Mouse (Mus musculus): ENCODE data around the gene Il15.

The Il15 gene

DNA sequence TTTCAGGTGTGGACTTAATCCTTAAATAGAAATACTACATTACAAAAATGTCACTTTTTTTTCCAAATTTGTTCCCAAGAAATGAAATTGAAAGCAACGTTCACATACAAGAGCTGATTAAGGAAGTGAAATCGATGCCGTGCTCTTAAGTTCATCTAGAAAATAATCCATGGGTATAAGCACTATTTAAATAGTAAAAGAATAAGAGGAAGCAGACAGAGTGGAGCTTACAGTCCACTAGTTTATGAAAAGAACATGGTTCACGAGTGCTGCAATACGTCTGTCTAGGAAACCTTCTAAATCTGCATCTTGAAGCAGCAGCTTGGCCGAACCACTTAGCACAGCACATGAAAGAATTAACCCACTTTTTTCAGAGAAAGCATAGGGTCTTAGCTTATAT is 32.4 kb downstream of the Il15 start:
- intact Hi-C loops (cut with DNase I) = loop anchor here (10.0 kb wide), 1 partner anchor 104 kb away; no protein-coding TSS in a partner anchor

DNA sequence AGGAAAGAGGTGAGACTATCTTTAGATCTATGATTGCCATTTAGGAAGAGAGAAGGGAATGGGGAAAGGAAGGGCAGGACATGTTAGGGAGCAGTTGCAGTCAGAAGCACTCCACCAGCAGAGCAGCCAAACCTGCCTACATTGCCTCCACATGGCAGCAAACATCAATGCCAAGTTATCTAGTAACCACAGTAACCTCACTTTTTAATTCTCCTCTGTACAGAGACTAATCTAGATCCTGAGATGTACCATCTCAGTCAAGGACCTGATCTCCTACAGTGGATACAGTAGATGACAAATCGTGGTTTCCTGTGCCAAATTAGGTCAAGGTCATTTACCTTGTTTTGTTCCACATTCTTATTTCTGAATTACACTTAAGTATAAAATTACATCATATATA is 42.0 kb downstream of the Il15 start:
- intact Hi-C loops (cut with DNase I) = no loop called here

- intact Hi-C loops (cut with DNase I) = no loop called here
These were observed 46.9 kb downstream of the Il15 start for GRCm38 (mm10) chr8:82356091-82356490.

- intact Hi-C loops (cut with DNase I) = loop anchor here (1.0 to 5.0 kb wide), 2 partner anchors 338 to 391 kb away; no protein-coding TSS in a partner anchor
These were observed 51.6 kb downstream of the Il15 start for GRCm38 (mm10) chr8:82351268-82351943.

DNA sequence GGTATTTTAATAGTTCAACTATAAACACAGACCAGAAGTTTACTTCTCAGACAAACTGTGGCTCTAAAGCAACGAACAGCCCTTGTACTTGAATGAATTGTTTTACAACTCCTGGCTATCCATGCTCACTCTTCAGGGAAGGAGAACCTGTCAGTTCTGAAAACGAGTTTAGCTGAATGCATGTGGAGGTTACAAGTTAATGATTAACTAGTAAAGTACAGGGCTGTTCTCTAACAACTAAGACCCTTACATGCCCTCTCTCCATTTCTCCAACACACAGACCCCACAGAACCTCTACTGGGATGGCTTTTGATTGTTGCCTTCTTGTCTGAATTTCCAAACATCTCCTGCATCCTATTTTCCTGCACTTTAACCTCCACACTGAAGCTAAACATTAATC is 53.7 kb downstream of the Il15 start:
- intact Hi-C loops (cut with DNase I) = no loop called here

DNA sequence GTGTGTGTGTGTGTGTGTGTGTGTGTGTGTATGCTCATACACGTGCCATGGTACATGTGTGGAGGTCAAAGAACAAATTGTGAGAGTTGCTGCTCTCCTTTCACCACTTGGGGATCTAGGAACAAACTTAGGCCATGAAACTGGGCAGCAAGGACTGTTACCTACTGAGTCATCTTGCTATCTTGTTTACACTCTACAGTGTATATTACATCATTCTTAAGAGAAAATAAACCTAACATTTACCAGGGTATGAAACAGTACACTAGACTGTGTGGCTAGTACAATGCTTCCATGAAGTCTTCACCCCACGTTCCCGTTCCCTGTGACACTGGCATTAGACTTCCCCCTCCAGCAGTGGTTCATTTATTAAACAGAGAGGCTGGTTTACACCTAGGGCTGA is 56.5 kb downstream of the Il15 start:
- intact Hi-C loops (cut with DNase I) = no loop called here

DNA sequence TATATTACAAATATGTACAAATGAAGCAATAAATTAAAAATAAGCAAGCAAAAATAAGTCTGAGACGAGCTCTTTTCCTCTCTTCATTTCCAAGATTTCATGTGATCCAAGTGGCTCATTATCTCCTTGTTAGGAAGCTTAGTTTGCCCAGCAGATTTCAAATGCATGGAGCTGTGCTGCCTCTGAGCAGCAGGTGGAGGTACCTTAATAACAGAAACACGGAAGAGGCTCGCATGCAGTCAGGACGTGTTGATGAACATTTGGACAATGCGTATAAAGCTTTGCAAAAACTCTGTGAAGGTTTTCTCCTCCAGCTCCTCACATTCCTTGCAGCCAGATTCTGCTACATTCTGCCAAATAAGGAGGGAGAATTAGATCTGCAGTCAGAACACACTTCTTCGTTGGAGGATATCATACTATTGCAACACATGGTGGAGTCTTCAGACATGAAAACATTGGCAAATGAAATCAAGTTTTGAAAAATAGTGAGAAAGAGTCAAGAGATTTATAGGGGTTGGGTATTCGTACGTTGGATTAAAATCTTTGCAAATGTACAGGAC is 71.3 kb downstream of the Il15 start:
- intact Hi-C loops (cut with DNase I) = no loop called here

DNA sequence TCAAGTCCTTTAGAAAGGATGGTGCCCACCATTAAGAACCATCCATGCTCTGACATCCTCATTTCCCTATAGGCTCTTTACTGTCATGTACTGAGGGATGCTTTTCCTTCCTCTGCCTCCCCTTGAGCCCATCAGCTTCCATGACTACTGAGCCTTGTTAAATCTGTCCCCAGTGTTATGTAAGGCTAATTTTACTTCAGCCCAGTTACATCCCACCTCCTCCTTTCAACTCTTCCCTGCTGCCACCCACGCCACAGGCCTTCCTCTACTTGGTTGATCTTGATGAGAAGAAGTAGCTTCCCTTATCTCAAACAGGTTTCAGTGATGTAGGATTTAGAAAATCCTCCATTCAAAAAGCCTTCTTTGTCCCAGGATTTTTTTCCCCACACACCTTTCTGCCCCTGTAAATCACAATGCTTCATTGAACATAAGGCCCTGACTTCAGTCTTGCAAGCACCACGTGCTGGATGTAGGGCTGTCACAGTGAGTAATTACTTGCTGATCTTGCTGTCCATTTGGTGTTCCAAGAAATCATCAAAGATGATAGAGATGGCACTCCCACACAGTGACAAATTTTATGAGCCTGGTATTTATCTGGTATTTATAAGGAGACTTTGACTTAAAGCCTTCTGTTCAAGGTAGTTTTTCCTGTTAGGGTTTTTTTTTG is 74.9 kb downstream of the Il15 start:
- intact Hi-C loops (cut with DNase I) = no loop called here

DNA sequence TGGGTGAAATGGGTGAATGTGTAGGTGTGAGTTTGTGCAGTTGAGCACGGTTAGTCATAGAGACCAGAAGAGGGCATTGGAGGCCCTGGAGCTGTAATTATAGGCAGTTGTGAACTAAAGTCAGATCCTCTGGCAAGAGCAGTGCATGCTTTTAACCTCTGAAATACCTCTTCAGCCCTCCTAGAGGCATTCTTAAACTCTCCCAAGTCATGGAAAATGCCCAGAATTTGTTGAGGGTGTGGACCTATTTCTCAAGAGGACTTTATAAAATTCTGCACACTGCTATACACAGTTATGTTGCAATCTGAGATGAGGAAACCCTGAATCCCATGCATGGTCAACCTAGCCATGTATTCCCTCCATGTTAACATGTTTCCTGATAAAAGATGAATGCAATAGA is 77.0 kb downstream of the Il15 start:
- intact Hi-C loops (cut with DNase I) = no loop called here

DNA sequence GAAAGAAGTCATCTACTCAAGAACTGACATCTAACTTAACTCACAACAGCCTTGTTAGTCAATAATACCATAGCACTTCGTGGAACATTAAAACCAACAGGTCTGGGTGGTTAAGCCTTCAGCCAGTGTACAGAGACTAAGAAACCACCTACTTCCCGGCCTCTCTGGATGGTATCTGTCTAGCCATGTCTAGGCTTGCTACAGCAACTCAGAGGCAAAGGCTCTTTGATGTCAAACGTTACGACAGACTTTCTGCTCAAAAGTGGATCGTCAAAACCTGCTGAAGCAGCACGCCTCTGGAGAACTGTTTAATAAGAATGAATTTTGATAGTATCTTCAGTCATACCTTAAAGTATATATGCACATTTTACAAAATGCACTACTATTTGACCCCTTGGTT is 77.4 kb downstream of the Il15 start:
- intact Hi-C loops (cut with DNase I) = no loop called here

DNA sequence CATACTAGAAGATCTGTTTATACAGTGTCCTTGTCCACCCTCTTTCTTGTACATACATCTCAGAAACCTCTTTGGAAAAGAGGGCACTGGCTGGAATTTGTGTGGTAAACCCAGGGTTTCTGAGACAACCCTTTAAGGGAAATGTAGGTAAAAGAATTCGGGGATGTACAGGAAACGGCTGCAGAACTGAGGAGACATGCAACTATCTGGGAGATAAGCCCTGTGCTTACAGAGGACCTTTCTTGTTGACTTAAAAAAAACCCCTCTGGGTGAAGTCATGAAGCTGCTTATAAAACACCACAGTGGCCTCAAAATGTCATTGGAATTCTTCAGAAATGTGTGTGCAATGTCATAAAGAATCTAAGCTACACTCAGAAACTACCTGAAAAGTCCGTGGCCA is 85.6 kb downstream of the Il15 start:
- intact Hi-C loops (cut with DNase I) = no loop called here

DNA sequence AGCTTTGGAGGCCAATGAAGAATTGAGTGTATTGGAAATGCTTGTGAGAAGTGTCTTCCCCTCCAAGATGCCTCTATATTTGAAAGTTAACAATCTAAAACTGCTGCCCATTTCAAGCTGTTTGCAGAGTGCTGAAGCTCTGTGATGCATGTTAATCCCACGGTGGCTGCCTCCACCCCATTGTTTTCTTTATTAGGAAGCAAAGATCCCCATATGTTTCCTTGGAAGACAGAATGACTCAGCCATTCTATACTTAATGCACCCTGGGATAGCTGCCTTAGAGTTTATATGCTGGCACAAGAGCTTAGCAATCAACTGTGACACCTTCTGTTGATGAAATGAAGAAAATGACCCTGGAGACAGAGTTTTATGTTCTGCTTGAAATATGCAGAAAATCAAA is 96.6 kb downstream of the Il15 start:
- intact Hi-C loops (cut with DNase I) = no loop called here

DNA sequence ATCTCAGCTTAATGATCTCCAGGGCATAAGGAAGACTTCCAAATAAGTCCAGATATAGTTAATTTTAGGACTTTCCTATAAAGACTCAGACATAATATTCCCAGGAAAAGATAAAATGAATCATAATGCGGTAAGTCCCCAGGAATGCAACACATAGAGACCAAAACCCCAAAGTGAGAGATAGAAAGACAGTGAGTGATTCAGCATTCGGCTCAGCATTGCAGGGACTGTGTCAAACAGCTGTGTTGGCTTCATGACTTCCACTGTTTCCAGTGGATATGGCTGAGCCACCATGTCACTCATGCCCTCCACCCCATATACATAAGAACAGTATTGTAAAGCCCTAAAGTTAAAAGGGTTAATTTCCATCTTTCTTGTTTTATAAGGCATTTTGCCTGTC is 106.8 kb downstream of the Il15 start:
- intact Hi-C loops (cut with DNase I) = no loop called here

DNA sequence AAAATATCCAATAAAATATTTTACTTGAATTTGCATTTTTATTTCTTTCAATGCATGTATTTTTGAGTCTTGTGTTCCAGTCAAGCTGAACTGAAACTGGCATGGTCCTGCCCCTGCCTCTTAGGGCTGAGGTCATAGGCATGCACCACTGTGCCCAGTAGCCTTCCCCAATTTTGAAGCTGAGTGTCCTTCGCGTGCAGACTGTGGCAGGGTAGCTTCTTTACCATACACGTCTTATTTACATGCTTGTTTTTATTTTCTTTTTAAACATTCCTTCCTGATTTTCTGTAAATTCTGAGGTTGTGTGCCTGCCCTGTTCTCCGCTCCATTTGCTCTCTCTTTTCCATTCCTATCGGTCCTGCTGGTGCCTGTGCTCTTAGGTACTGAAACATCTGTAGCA is 111.4 kb downstream of the Il15 start:
- intact Hi-C loops (cut with DNase I) = no loop called here

- intact Hi-C loops (cut with DNase I) = no loop called here
These were observed 117.2 kb downstream of the Il15 start for GRCm38 (mm10) chr8:82285866-82286265.

DNA sequence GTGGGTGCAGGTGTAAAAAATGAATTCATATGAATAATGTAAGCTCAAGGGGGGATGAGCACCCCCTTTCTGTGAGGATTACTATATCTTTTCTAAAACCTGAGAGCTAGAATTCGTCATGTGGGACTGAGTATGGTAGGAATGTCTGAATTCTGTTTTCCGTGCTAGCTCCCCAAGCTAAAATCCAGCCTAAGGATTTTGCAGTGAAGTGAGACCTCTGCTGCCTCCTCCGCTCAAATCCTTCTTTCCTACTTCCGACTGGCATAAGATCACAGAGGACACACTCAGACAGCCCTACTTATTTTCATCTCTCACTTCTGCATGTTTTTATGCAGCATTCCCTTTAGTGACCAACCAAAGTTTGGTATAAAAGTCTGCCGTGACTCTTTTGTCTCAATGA is 121.0 kb downstream of the Il15 start:
- intact Hi-C loops (cut with DNase I) = no loop called here
